Mouse (Mus musculus) kidney, embryonic 15.5 days (tissue): ENCODE measurements around the gene Mycbp2. TPM values are rescaled to one million over a fixed set of nuclear protein-coding genes. Genes with fewer than 3 reads are reported as not detected.

Experiments
- ATAC-seq: fragments of 200-750 bp; cut with Nextera tagmentation; replicated peaks from 2 replicates; pipeline ENCODE4 v1.8.0; 2017; ENCODE audit warnings: moderate TSS enrichment; ENCODE audit not compliant: low FRiP score
- H3K27ac ChIP-seq: fragments of 300-500 bp; sonication (generic); 2 replicates; pipeline ENCODE4 v1.5.1; 2015; ENCODE audit warnings: mild to moderate bottlenecking, inconsistent platforms
- H3K27me3 ChIP-seq: fragments of 300-500 bp; sonication (generic); 2 replicates; pipeline ENCODE4 v1.6.1; 2015; ENCODE audit warnings: inconsistent platforms
- H3K36me3 ChIP-seq: fragments of 300-500 bp; sonication (generic); 2 replicates; pipeline ENCODE4 v1.6.1; 2015; ENCODE audit warnings: inconsistent platforms
- H3K4me1 ChIP-seq: fragments of 300-500 bp; sonication (generic); 2 replicates; pipeline ENCODE4 v1.6.1; 2015; ENCODE audit warnings: inconsistent platforms
- H3K4me2 ChIP-seq: fragments of 300-500 bp; sonication (generic); 2 replicates; pipeline ENCODE4 v1.6.1; 2015; ENCODE audit warnings: moderate library complexity, mild to moderate bottlenecking, inconsistent platforms
- H3K4me3 ChIP-seq: fragments of 300-500 bp; sonication (generic); replicated peaks from 2 replicates; pipeline ENCODE4 v1.5.1; 2015; ENCODE audit warnings: mild to moderate bottlenecking, inconsistent platforms
- H3K9ac ChIP-seq: fragments of 300-500 bp; sonication (generic); 2 replicates; pipeline ENCODE4 v1.6.1; 2015; ENCODE audit warnings: mild to moderate bottlenecking, inconsistent platforms
- H3K9me3 ChIP-seq: fragments of 300-500 bp; sonication (generic); replicated peaks from 2 replicates; pipeline ENCODE4 v1.6.1; 2016; ENCODE audit warnings: inconsistent platforms
- WGBS: fragments of 180-500 bp; shearing (Covaris S2); methylation state at CpG from one replicate; pipeline ENCODE4 v1.1.7; 2015; ENCODE audit warnings: mixed read lengths; 5-methylcytosine and 5-hydroxymethylcytosine counted together
- polyA plus RNA-seq: library from polyadenylated mRNA; unstranded; fragments of >200 nt; fragmentation: Nextera tagmentation; extraction: Ambion mirVana; gene quantifications from 2 replicates; pipeline ENCODE4 v1.2.1, GENCODE M21; 2015

Mycbp2 gene
- polyA plus RNA-seq, 1 experiment from 2014 or later: 19.0 TPM

DNA sequence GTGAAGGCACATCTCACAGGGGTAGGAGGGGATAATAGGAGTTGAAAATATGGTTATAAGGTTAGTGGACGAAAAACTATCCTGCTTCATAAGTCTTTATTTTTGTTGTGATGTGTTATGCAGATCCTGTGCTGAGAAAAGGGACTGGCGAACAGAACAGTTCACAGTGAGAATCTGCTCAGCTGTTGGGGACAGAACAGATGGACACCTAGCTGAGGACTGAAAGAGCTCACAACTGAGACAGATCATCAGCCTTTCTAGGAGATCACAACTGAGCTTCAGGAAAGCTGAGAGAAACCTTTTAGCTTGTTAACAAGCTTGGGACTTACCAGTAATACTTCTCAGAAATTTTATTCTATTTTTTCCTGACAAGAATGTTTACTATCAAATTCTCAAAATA, 92.3 kb downstream of the Mycbp2 start:
- ATAC-seq: no peak
- H3K4me2 ChIP-seq: no peak overlapping the region
- H3K4me1 ChIP-seq: no peaks in the 10 kb centered on the region
- WGBS: 97% methylated on average over 2 of the region's 2 CpGs
- H3K27ac ChIP-seq: no peak overlapping the region
- H3K36me3 ChIP-seq: peaks cover 34% of the 10 kb centered on the region
- H3K4me3 ChIP-seq: no peak overlapping the region
- no peaks in the 10 kb centered on the region for H3K9me3 ChIP-seq
- H3K9ac ChIP-seq: no peak overlapping the region
- no peaks in the 10 kb centered on the region for H3K27me3 ChIP-seq

DNA sequence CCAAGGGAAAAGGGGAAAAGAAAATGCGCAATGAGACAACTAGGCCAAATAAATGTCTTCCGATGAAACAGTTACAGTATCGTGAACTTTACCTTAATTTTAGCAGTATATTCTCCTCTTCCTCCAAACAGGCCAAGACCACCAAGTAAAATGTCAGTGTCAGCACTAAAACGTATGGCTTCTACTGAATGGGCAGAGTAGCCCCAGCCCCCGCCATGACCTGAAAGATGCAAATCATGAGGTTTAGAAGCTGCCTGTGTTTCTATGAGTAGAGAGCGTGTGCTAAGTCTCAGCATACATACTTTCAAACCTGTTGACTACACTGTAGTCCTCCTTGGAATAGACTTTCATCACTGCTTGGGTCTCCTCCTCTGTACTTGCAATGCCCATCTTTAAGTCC, 104.6 kb downstream of the Mycbp2 start:
- H3K27ac ChIP-seq: no peak overlapping the region
- no peak overlapping the region for H3K9ac ChIP-seq
- no peak overlapping the region for H3K4me2 ChIP-seq
- WGBS: 95% methylated on average over 6 of the region's 6 CpGs
- no peaks in the 10 kb centered on the region for H3K9me3 ChIP-seq
- no peak for ATAC-seq
- no peaks in the 10 kb centered on the region for H3K4me1 ChIP-seq
- H3K36me3 ChIP-seq: peaks cover 22% of the 10 kb centered on the region
- H3K27me3 ChIP-seq: no peaks in the 10 kb centered on the region
- no peak overlapping the region for H3K4me3 ChIP-seq

DNA sequence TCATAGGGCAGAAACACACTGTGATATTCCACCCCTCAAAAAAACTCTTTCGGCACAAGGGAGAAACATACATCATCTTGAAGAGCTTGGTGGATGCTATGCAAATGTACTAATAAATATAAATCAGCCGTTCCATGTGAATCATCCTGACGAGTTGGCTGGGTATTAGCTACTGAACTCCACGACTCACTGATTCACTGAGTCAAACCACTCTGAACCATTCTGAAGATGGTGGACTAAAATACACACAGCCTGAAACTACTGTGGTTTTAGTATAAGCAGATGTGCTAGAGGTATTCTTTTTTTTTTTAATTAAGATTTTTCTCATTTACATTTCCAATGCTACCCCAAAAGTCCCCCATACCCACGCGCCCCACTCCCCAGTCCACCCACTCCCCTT, 111.8 kb downstream of the Mycbp2 start:
- no peak for ATAC-seq

DNA sequence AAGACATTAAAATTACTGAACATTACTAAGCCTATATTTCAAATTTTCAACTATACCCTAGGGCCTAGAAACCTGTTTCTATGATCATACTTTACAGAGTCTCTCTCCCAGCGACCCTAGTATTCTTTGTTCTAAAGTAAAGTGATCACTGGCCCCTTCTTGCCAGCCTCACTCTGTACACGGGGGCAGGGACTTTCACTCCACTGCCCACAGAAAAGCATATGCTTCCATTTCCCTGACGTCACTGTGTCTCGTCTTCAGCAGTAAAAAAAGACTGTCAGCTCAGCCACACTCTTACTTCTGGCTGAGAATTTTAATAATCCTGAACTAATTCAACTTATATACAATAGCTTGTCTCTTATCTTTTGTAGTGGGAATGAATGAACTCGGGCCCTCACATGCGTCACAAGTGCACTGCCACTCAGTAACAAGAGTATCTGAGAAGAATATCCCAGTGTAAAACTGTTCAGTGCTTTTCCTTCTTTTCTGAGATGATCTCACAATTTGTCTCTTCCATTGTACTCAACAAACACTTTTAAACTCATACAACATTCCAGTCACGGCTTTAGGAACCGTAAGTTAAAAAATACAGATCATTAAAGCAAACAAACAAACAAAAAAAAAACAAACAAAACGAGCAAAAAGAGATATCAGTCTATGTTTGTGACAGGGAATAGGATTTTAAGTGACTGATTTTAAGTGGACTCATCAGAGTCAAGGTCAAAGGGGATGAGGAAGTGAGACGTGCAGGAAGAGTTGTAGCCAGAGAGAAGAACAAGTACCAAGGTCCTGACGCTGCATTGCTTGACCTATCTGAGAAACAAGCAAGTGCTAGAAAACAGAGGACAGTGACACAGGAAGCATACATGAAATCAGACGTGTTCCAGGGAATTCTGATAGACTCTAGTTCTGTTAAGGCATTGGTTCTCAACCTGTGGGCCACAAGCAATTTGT, 112.7 kb downstream of the Mycbp2 start:
- Histone ChIP-seq H3K4me1 (no peaks in the 10 kb centered on the region), H3K4me2 (no peak overlapping the region), H3K36me3 (peaks cover 16% of the 10 kb centered on the region), H3K4me3 (no peak overlapping the region), H3K27ac (no peak overlapping the region), H3K9me3 (no peaks in the 10 kb centered on the region), H3K9ac (no peak overlapping the region), H3K27me3 (no peaks in the 10 kb centered on the region)
- WGBS: 74% methylated on average over 12 of the region's 12 CpGs
- ATAC-seq: no peak

More for the DNA sequence above, 111.8 kb downstream of the Mycbp2 start:
- Histone ChIP-seq H3K9ac (no peak overlapping the region), H3K36me3 (peaks cover 14% of the 10 kb centered on the region), H3K4me1 (no peaks in the 10 kb centered on the region), H3K27ac (no peak overlapping the region), H3K9me3 (no peaks in the 10 kb centered on the region), H3K4me3 (no peak overlapping the region), H3K4me2 (no peak overlapping the region), H3K27me3 (no peaks in the 10 kb centered on the region)
- WGBS: 93% methylated on average over 6 of the region's 6 CpGs

DNA sequence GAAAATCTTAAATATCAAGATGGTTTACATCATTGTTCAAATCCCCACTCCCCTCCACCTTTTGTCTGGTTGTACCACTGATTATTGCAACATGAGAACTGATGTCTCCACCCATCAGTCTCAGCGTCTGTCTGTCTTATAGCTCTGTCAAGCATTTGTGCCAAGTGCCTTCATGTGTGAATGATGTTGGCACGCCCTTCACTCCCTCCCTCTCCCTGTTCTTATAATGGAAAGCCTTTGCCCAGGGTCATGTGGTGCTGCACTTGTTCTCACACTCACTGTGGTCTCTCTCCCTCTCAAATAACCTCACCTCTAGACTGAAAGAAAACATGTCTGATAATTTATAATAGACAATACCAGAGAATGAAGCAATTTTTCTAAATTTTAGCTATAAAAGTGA, 124.3 kb downstream of the Mycbp2 start:
- Histone ChIP-seq H3K27me3 (no peaks in the 10 kb centered on the region), H3K27ac (no peak overlapping the region), H3K9me3 (no peaks in the 10 kb centered on the region), H3K36me3 (peaks cover 58% of the 10 kb centered on the region), H3K9ac (no peak overlapping the region), H3K4me3 (no peak overlapping the region), H3K4me2 (no peak overlapping the region), H3K4me1 (no peaks in the 10 kb centered on the region)
- no peak for ATAC-seq
- 62% methylated on average over 2 of the region's 2 CpGs for WGBS

DNA sequence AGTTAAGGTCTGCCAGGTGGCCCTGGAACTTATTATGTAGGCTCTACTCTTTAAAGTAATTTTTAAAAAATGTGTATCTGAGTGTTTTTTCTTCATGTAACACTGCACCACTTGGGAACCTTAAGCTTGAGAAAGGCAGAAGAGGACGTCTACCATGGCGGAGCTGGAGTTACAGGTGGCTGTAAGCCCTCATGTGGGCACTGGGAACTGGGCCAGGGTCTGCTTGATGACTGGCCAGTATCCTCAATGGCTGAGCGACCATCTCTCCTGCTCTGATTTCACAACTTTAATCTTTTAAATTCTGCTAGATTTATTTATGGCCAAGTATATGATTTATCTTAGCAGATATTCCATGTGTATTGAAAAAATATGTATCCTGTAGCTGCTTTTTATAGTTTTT, 124.9 kb downstream of the Mycbp2 start:
- no peak overlapping the region for H3K4me2 ChIP-seq
- 84% methylated on average over 3 of the region's 3 CpGs for WGBS
- no peak overlapping the region for H3K9ac ChIP-seq
- H3K4me3 ChIP-seq: no peak overlapping the region
- H3K27me3 ChIP-seq: no peaks in the 10 kb centered on the region
- no peak for ATAC-seq
- no peak overlapping the region for H3K27ac ChIP-seq
- H3K36me3 ChIP-seq: peaks cover 58% of the 10 kb centered on the region
- no peaks in the 10 kb centered on the region for H3K9me3 ChIP-seq
- H3K4me1 ChIP-seq: no peaks in the 10 kb centered on the region

DNA sequence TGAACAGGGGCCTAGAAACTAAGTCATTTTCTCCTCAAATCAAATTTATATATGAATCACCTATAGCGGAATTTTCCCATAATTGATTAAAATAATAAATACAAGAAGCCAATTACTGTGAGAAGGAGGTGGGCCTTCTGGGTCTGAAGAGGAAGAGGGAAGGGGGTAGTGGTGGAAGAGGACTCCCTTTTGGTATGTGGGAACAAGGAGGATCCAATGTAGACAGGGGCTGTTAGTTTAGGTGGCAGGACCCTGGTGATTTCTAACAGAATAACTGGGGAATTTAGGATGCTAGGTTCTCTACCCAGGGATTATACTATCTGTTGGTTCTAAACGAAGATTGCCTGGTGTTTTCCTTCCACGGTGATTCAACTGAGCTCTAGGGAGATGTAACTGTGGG, 130.3 kb downstream of the Mycbp2 start:
- no peak for ATAC-seq
- 86% methylated on average over 3 of the region's 3 CpGs for WGBS
- no peaks in the 10 kb centered on the region for H3K4me1 ChIP-seq
- peaks cover 49% of the 10 kb centered on the region for H3K36me3 ChIP-seq
- no peaks in the 10 kb centered on the region for H3K27me3 ChIP-seq
- H3K9me3 ChIP-seq: no peaks in the 10 kb centered on the region
- H3K9ac ChIP-seq: no peak overlapping the region
- H3K4me3 ChIP-seq: no peak overlapping the region
- H3K27ac ChIP-seq: no peak overlapping the region
- no peak overlapping the region for H3K4me2 ChIP-seq

DNA sequence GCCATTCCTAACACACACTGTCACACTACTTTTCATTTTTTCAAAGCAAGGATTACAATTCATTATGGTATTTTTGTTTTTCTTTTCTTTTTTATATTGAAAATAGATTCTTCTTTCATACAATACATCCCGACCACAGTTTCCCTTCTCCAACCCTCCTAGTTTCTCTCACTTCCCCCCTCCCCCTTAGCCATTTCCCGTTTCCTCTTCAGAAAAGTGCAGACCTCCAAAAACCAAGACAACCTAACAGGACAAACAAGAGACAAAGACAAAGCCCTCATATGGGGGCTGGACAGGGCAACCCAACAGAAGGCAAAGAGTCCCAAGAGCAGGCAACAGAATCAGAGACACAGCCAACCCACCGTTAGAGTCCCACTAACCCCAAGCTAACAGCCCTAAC, 160.0 kb downstream of the Mycbp2 start:
- no peak for ATAC-seq
- Histone ChIP-seq H3K4me3 (no peak overlapping the region), H3K9ac (no peak overlapping the region), H3K27me3 (no peaks in the 10 kb centered on the region), H3K4me2 (no peak overlapping the region), H3K9me3 (no peaks in the 10 kb centered on the region), H3K27ac (no peak overlapping the region), H3K36me3 (peaks cover 58% of the 10 kb centered on the region), H3K4me1 (no peaks in the 10 kb centered on the region)
- WGBS: 88% methylated on average over 3 of the region's 3 CpGs

DNA sequence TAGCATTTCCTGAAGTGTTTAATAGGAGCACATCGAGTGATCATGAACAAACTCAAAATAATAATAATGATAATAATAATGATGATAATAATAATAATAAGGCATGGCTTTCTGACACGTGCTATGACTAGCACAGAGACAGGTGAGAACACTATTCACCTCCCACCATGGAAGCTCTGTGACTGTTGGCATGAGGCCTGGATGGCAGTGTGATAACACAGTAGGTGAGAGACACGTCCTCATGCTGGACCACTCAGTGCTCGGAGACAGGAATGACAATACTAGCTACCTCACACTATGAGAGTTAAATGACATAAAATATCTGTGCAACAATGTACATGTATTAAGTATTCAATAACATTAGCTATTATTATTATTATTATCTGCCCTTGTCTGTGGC, 160.5 kb downstream of the Mycbp2 start:
- no peak for ATAC-seq
- no peak overlapping the region for H3K4me3 ChIP-seq
- H3K36me3 ChIP-seq: peaks cover 52% of the 10 kb centered on the region
- no peaks in the 10 kb centered on the region for H3K4me1 ChIP-seq
- no peak overlapping the region for H3K27ac ChIP-seq
- no peak overlapping the region for H3K9ac ChIP-seq
- no peaks in the 10 kb centered on the region for H3K27me3 ChIP-seq
- 91% methylated on average over 4 of the region's 4 CpGs for WGBS
- H3K4me2 ChIP-seq: no peak overlapping the region
- H3K9me3 ChIP-seq: no peaks in the 10 kb centered on the region

DNA sequence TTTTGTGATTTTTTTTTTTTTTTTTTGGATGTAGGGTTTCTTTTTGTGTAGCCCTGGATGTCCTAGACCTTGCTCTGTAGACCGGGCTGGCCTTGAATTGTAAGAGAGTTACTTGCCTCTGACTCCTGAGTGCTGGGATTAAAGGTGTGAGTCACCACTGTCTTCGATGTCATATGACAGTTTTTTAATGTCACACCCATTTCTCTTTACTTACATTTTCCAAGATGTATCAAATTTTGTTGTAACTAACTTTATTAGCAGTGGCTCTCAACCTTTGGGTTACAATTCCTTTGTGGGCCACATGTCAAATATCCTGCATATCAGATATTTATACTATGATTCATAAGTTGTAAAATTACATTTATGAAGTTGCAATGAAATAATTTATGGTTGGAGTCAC, 166.5 kb downstream of the Mycbp2 start:
- H3K4me1 ChIP-seq: no peaks in the 10 kb centered on the region
- H3K4me2 ChIP-seq: no peak overlapping the region
- H3K9me3 ChIP-seq: no peaks in the 10 kb centered on the region
- H3K27ac ChIP-seq: no peak overlapping the region
- WGBS: 94% methylated on average over 2 of the region's 2 CpGs
- H3K9ac ChIP-seq: no peak overlapping the region
- no peaks in the 10 kb centered on the region for H3K27me3 ChIP-seq
- H3K36me3 ChIP-seq: peaks cover 20% of the 10 kb centered on the region
- no peak overlapping the region for H3K4me3 ChIP-seq
- ATAC-seq: no peak

DNA sequence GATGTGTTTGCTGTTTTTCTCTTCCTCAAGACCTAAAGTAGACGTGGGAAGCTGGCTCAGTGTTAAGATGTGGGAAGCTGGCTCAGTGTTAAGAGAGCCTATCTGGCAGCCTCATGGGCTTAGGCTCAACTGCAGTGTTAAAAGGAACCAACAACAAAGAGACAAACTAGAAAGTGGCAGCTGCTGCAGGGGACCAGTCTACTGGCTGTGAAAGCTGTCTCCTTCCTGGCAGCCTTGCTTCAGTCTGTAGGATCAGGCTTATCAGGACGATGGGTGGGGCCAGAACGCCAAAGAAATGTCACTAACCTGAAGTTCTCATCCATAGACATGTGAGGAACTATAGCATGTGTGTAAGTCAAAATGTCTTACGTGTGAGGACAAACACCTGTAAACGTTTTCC, 183.7 kb downstream of the Mycbp2 start:
- WGBS: 75% methylated on average over 5 of the region's 5 CpGs
- Histone ChIP-seq H3K4me3 (no peak overlapping the region), H3K4me1 (no peaks in the 10 kb centered on the region), H3K36me3 (peaks cover 18% of the 10 kb centered on the region; the same call in 1 of the 2 replicates), H3K27me3 (no peaks in the 10 kb centered on the region), H3K9ac (no peak overlapping the region), H3K9me3 (no peaks in the 10 kb centered on the region), H3K4me2 (no peak overlapping the region), H3K27ac (no peak overlapping the region)
- ATAC-seq: no peak

DNA sequence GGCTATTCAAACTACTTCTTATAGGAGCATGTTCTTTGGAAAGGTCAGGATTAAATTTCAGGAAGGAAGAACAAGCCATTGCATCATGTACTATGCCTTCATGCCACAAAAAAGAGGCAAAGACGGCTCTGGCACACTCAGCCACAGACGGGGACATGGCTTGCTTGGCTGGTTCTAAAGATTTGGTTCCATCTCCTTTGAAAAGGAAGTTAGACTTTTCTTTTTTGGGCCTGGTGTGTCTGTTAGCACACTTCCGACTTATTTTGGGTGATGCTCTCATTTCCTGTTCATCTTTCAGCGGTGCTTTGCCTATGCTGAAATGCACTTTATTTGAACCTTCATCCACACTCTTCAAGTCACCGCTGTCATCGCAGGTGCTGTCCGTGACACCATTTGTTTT, 190.9 kb downstream of the Mycbp2 start:
- 78% methylated on average over 7 of the region's 7 CpGs for WGBS
- no peak for ATAC-seq
- Histone ChIP-seq H3K36me3 (peaks cover 49% of the 10 kb centered on the region), H3K27me3 (no peaks in the 10 kb centered on the region), H3K9ac (no peak overlapping the region), H3K27ac (no peak overlapping the region), H3K4me1 (no peaks in the 10 kb centered on the region), H3K4me3 (no peak overlapping the region), H3K9me3 (no peaks in the 10 kb centered on the region), H3K4me2 (no peak overlapping the region)

DNA sequence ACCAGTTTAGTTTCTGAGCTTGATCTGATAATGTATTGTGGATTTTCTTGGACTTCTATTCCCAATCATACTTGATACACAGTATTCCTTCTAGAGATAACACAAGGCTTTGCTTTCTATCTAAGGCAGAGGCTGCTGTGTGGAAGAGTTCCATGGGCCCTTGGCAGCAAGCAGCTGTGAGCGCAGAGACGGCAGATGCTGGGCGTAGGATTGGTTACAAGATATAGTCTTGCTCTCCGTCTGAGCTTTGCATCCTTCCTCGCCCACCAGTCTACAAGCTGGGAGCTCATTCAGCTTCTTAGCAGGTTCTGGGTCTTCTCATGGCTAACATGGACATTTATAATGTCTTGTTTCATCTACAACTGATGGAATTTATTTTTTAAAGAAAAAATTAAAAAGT, 196.5 kb downstream of the Mycbp2 start:
- H3K27me3 ChIP-seq: no peaks in the 10 kb centered on the region
- H3K9me3 ChIP-seq: no peaks in the 10 kb centered on the region
- H3K4me1 ChIP-seq: no peaks in the 10 kb centered on the region
- peaks cover 61% of the 10 kb centered on the region for H3K36me3 ChIP-seq
- WGBS: 93% methylated on average over 5 of the region's 5 CpGs
- H3K4me3 ChIP-seq: no peak overlapping the region
- no peak overlapping the region for H3K27ac ChIP-seq
- no peak overlapping the region for H3K4me2 ChIP-seq
- no peak for ATAC-seq
- no peak overlapping the region for H3K9ac ChIP-seq
